In the genomic region with DNA sequence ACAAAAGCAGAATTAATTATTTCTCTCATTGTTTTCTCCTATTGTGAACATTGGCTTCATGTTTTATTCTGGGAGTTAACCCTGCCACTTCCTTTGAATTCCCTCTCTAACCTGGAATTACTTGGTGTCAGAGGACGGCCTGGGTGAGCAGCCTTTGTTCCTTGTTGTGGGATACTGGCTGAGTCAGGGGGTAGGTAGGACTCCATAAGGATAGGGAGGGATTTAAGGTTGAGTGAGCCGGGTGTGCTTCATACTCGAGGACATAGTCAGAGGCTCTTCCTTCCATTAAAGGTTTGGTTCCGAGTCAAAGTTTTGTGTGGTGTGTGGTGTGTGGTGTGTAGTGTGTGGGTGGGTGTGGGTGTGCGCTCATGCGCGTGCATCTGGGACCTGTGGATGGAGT, we compare ENCODE assay signal across 30 mouse cellular contexts.
"Had no signal": no experiment of that assay in that cellular context is flagged by ENCODE, and none has a peak within 500 bp of the region (broad histone marks: within the 10 kb centered on the region; RNA-seq: fewer than 3 reads in every experiment).

No protein-coding gene starts in this region.

- H3K9ac ChIP-seq: limb, embryonic 12.5 days; limb, embryonic 13.5 days; limb, embryonic 15.5 days; liver, embryonic 12.5 days; liver, embryonic 13.5 days; liver, embryonic 14.5 days; liver, embryonic 15.5 days; liver, postnatal 0 days; lung, embryonic 14.5 days; lung, embryonic 15.5 days; midbrain, embryonic 12.5 days; midbrain, embryonic 13.5 days; midbrain, embryonic 15.5 days; neural tube, embryonic 12.5 days had no signal

- H3K36me3 ChIP-seq: limb, embryonic 10.5 days; limb, embryonic 12.5 days; limb, embryonic 13.5 days; limb, embryonic 15.5 days; liver, embryonic 12.5 days; liver, embryonic 13.5 days; liver, embryonic 15.5 days; lung, embryonic 15.5 days; midbrain, embryonic 10.5 days; midbrain, embryonic 12.5 days; midbrain, embryonic 13.5 days; midbrain, embryonic 15.5 days; neural tube, embryonic 12.5 days had no signal

- H3K4me1 ChIP-seq: limb, embryonic 10.5 days; limb, embryonic 12.5 days; limb, embryonic 13.5 days; limb, embryonic 15.5 days; liver, embryonic 12.5 days; liver, embryonic 13.5 days; liver, embryonic 15.5 days; lung, embryonic 15.5 days; megakaryocyte, embryonic 14.5 days; neural tube, embryonic 12.5 days had no signal

- DNase-seq: left cerebral cortex, postnatal 4 days; liver; liver, embryonic 13.5 days; liver, postnatal 0 days; lung, adult 18-20 months; lung, adult 2 months; lung, embryonic 14.5 days; lung, postnatal 10 days; lung, postnatal 14 days; lung, postnatal 36 days; lung, postnatal 4 days had no signal

- ATAC-seq: liver, embryonic 12.5 days; liver, postnatal 0 days; lung, postnatal 0 days; midbrain, embryonic 13.5 days; midbrain, embryonic 15.5 days; midbrain, embryonic 16.5 days had no signal

- H3K27ac ChIP-seq: limb, embryonic 10.5 days; limb, embryonic 12.5 days; limb, embryonic 13.5 days; limb, embryonic 15.5 days; liver, embryonic 12.5 days; liver, embryonic 13.5 days; liver, embryonic 14.5 days; liver, embryonic 15.5 days; lung, embryonic 15.5 days; macrophage; midbrain, embryonic 10.5 days; midbrain, embryonic 12.5 days; neural tube, embryonic 12.5 days had no signal

- H3K9me3 ChIP-seq: limb, embryonic 10.5 days; limb, embryonic 12.5 days; limb, embryonic 13.5 days; limb, embryonic 15.5 days; liver, embryonic 12.5 days; liver, embryonic 13.5 days; liver, embryonic 15.5 days; lung, embryonic 15.5 days; midbrain, embryonic 10.5 days; midbrain, embryonic 12.5 days; midbrain, embryonic 13.5 days; midbrain, embryonic 15.5 days; neural tube, embryonic 12.5 days had no signal

- H3K27me3 ChIP-seq: limb, embryonic 12.5 days; limb, embryonic 13.5 days; limb, embryonic 15.5 days; liver, embryonic 12.5 days; liver, embryonic 13.5 days; liver, embryonic 15.5 days; lung, embryonic 15.5 days; megakaryocyte, embryonic 14.5 days; midbrain, embryonic 12.5 days; midbrain, embryonic 13.5 days; midbrain, embryonic 15.5 days; neural tube, embryonic 12.5 days had no signal

- H3K4me2 ChIP-seq: limb, embryonic 12.5 days; limb, embryonic 13.5 days; limb, embryonic 15.5 days; liver, embryonic 11.5 days; liver, embryonic 12.5 days; liver, embryonic 13.5 days; liver, embryonic 15.5 days; lung, embryonic 14.5 days; lung, embryonic 15.5 days; midbrain, embryonic 12.5 days; midbrain, embryonic 13.5 days; midbrain, embryonic 15.5 days; neural tube, embryonic 12.5 days had no signal

- H3K4me3 ChIP-seq: limb, embryonic 10.5 days; limb, embryonic 12.5 days; limb, embryonic 13.5 days; limb, embryonic 15.5 days; liver, embryonic 12.5 days; liver, embryonic 13.5 days; liver, embryonic 15.5 days; lung, embryonic 15.5 days; megakaryocyte, embryonic 14.5 days; midbrain, embryonic 10.5 days; midbrain, embryonic 12.5 days; midbrain, embryonic 13.5 days; midbrain, embryonic 15.5 days; myocyte; neural tube, embryonic 12.5 days had no signal
